Mouse (Mus musculus): ENCODE measurements around the gene Antxr2. TPM values are rescaled to one million over a fixed set of nuclear protein-coding genes. Genes with fewer than 3 reads are reported as not detected.

Antxr2 gene
- polyA plus RNA-seq, 1 experiment from 2014 or later: 30.7 TPM

GRCm38 (mm10) chr5:97857101-97857500 is 173.7 kb downstream of the Antxr2 start:
- no peak for DNase-seq (ENCODE audit: low spot score)

DNA sequence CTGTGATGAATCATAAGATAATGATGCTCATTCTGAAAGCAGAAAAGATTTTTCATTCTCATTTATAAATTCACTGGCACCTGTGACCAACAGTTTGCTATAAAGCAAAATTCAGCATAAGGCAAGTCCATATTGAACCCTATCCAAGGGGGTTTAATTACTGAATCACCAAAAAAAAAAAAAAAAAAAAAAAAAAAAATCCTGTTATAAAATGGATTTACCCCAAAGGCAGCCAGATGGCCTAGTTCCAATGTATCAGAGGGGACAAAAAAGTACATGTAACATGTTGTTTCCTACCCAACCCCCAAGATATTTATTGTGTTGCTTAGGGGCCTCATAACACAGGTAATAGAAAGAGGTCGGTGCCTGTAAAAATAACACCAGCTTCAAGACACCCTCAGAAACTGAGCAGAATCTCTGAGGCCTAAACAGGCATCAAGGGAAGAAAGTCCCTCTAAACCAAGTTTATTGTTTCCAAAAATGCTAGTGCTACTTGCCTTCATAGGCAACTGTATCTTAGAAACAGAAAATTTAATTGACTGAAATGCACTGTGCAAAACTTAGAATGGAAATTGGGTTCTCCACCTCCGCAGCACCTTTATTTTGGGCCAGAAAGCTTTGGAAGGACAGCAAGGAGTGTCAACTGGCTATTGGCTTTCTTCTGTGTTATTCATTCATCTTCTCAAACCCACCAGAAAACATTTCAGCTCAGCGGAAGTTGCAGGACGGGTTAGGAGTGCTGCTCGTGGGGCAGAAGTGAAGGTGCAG is 178.7 kb downstream of the Antxr2 start:
- no peaks in the 10 kb centered on the region for H3K27me3 ChIP-seq (replicated peaks; ENCODE audit: insufficient read depth, low read length)
- TF ChIP-seq EP300 (IDR thresholded peaks at IDR 0.05) (no peak), CTCF (IDR thresholded peaks at IDR 0.05) (no peak)
- no peak overlapping the region for H3K4me2 ChIP-seq (replicated peaks; ENCODE audit: low read depth, low read length)
- ATAC-seq (no peak), DNase-seq (ENCODE audit: low spot score) (no peak)
- no peak overlapping the region for H3K9ac ChIP-seq (replicated peaks; ENCODE audit: low read depth)
- H3K36me3 ChIP-seq (ENCODE audit: insufficient read depth, low read length): no peaks in the 10 kb centered on the region
- H3K4me3 ChIP-seq (ENCODE audit: low read depth, low read length): no peak overlapping the region
- WGBS: 90% methylated on average over 5 of the region's 5 CpGs
- no peaks in the 10 kb centered on the region for H3K9me3 ChIP-seq (ENCODE audit: low read length)
- no peak overlapping the region for H3K27ac ChIP-seq (ENCODE audit: low read length)
- H3K4me1 ChIP-seq (ENCODE audit: insufficient read depth, low read depth, low read length): no peaks in the 10 kb centered on the region

More at GRCm38 (mm10) chr5:97857101-97857500, 173.7 kb downstream of the Antxr2 start:
- H3K27ac ChIP-seq (ENCODE audit: low read length): no peak overlapping the region
- H3K4me2 ChIP-seq (replicated peaks; ENCODE audit: low read depth, low read length): no peak overlapping the region
- ATAC-seq: no peak
- H3K9me3 ChIP-seq (ENCODE audit: low read length): no peaks in the 10 kb centered on the region
- no peak for TF ChIP-seq EP300 (IDR thresholded peaks at IDR 0.05)
- TF ChIP-seq CTCF (IDR thresholded peaks at IDR 0.05): no peak
- H3K36me3 ChIP-seq (ENCODE audit: insufficient read depth, low read length): no peaks in the 10 kb centered on the region
- H3K9ac ChIP-seq (replicated peaks; ENCODE audit: low read depth): no peak overlapping the region
- H3K27me3 ChIP-seq (replicated peaks; ENCODE audit: insufficient read depth, low read length): no peaks in the 10 kb centered on the region
- H3K4me1 ChIP-seq (ENCODE audit: insufficient read depth, low read depth, low read length): no peaks in the 10 kb centered on the region
- H3K4me3 ChIP-seq (ENCODE audit: low read depth, low read length): no peak overlapping the region

DNA sequence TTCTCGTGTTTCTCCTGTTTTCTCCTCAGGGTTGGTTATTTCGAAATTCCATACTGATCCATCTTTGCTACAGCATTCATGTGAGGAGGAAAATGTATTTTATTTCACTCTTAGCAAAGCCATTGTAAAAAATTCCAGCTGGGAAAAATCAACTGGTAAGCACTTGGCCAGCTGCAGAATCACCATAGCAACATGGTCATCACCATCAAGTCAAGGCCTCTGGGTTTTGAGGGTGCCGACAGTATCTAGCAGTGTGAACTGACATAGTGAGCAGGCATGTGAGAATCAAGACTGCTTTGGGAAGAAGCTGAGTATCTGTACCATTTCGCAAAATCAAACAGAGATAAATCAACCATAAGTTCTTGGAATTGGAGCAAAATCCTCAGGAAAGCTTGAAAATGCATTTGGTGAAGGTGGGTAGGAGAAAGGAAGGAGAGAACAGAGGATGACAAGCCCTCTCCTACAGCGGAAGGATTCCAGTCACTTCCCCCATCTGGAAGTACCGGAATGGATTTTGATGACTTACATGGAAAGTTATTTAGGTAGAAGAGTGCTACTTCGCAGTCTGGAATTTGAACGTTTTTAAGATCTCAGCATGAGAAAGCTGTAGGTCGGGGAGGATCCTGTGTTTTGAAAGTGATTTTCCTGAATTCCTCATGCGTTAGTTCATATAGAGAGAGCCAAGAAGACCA is 183.5 kb downstream of the Antxr2 start:
- 63% methylated on average over 10 of the region's 10 CpGs for WGBS
- no peak for TF ChIP-seq EP300 (IDR thresholded peaks at IDR 0.05)
- TF ChIP-seq CTCF (IDR thresholded peaks at IDR 0.05): no peak
- Histone ChIP-seq H3K27ac (ENCODE audit: low read length) (no peak overlapping the region), H3K36me3 (ENCODE audit: insufficient read depth, low read length) (no peaks in the 10 kb centered on the region), H3K27me3 (replicated peaks; ENCODE audit: insufficient read depth, low read length) (no peaks in the 10 kb centered on the region), H3K9ac (replicated peaks; ENCODE audit: low read depth) (no peak overlapping the region), H3K4me1 (ENCODE audit: insufficient read depth, low read depth, low read length) (no peaks in the 10 kb centered on the region), H3K9me3 (ENCODE audit: low read length) (no peaks in the 10 kb centered on the region), H3K4me2 (replicated peaks; ENCODE audit: low read depth, low read length) (no peak overlapping the region), H3K4me3 (ENCODE audit: low read depth, low read length) (no peak overlapping the region)
- DNase-seq (ENCODE audit: low spot score): peak; percentile 67
- peak; percentile 78 for ATAC-seq

GRCm38 (mm10) chr5:97846503-97846902 is 184.3 kb downstream of the Antxr2 start:
- Histone ChIP-seq H3K36me3 (ENCODE audit: insufficient read depth, low read length) (no peaks in the 10 kb centered on the region), H3K9me3 (ENCODE audit: low read length) (no peaks in the 10 kb centered on the region), H3K9ac (replicated peaks; ENCODE audit: low read depth) (no peak overlapping the region), H3K27me3 (replicated peaks; ENCODE audit: insufficient read depth, low read length) (no peaks in the 10 kb centered on the region), H3K27ac (ENCODE audit: low read length) (no peak overlapping the region), H3K4me1 (ENCODE audit: insufficient read depth, low read depth, low read length) (no peaks in the 10 kb centered on the region), H3K4me2 (replicated peaks; ENCODE audit: low read depth, low read length) (no peak overlapping the region), H3K4me3 (ENCODE audit: low read depth, low read length) (no peak overlapping the region)
- TF ChIP-seq EP300 (IDR thresholded peaks at IDR 0.05) (no peak), CTCF (IDR thresholded peaks at IDR 0.05) (no peak)
- no peak for ATAC-seq
- 78% methylated on average over 2 of the region's 2 CpGs for WGBS
- DNase-seq (ENCODE audit: low spot score): no peak

DNA sequence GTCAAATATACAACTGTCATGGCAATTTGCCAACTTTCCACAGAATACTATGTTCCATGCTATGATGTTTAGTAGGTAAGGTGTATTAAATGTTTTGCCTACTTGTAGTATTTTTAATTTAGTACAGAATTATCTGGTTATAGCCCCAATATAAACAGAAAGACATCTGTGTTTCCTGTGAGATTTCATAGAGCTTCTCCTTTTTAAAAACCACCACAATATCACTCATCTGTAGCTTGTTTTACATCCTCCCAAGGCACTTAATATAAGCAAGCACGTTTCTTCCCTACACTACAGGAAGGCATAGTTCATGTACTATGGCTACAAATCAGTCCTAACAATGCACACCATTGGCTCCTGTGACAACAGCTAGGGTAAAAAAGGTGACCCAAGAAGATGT is 188.8 kb downstream of the Antxr2 start:
- no peaks in the 10 kb centered on the region for H3K27me3 ChIP-seq (replicated peaks; ENCODE audit: insufficient read depth, low read length)
- no peak for TF ChIP-seq CTCF (IDR thresholded peaks at IDR 0.05)
- H3K27ac ChIP-seq (ENCODE audit: low read length): no peak overlapping the region
- H3K9me3 ChIP-seq (ENCODE audit: low read length): no peaks in the 10 kb centered on the region
- H3K36me3 ChIP-seq (ENCODE audit: insufficient read depth, low read length): no peaks in the 10 kb centered on the region
- ATAC-seq (no peak), DNase-seq (ENCODE audit: low spot score) (no peak)
- no peak overlapping the region for H3K9ac ChIP-seq (replicated peaks; ENCODE audit: low read depth)
- no peak overlapping the region for H3K4me2 ChIP-seq (replicated peaks; ENCODE audit: low read depth, low read length)
- 34% methylated on average over 1 of the region's 1 CpGs for WGBS
- no peaks in the 10 kb centered on the region for H3K4me1 ChIP-seq (ENCODE audit: insufficient read depth, low read depth, low read length)
- H3K4me3 ChIP-seq (ENCODE audit: low read depth, low read length): no peak overlapping the region

DNA sequence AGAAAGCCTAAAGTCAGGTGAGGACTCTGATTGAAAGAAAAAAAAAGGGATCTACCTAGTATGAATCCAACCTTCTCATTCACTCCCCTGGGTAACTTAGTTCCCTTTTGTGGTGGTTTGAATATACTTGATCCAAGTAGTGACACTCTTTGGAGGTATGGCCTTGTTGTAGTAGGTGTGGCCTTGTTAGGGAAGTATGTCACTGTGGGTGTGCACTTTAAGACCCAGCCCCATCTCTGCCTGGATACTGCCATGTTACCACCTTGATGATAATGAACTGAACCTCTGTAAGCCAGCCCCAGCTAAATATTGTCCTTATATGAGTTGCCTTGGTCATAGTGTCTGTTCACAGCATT is 190.9 kb downstream of the Antxr2 start:
- no peak overlapping the region for H3K4me2 ChIP-seq (replicated peaks; ENCODE audit: low read depth, low read length)
- 0 out of 2 replicates have a peak, but pooled peaks cover 6% of the 10 kb centered on the region for H3K4me1 ChIP-seq (ENCODE audit: insufficient read depth, low read depth, low read length)
- H3K27ac ChIP-seq (ENCODE audit: low read length): no peak overlapping the region
- TF ChIP-seq EP300 (IDR thresholded peaks at IDR 0.05) (no peak), CTCF (IDR thresholded peaks at IDR 0.05) (no peak)
- ATAC-seq: no peak
- H3K9me3 ChIP-seq (ENCODE audit: low read length): no peaks in the 10 kb centered on the region
- H3K9ac ChIP-seq (replicated peaks; ENCODE audit: low read depth): no peak overlapping the region
- H3K4me3 ChIP-seq (ENCODE audit: low read depth, low read length): no peak overlapping the region
- no peaks in the 10 kb centered on the region for H3K27me3 ChIP-seq (replicated peaks; ENCODE audit: insufficient read depth, low read length)
- H3K36me3 ChIP-seq (ENCODE audit: insufficient read depth, low read length): no peaks in the 10 kb centered on the region
- no peak for DNase-seq (ENCODE audit: low spot score)
